18 mouse cellular contexts compared by ENCODE assay signal in genomic region chr9:34760521-34760920, GRCm38 (mm10).
DNase-seq lines count a peak whose midpoint lies in the region; ATAC-seq lines count a peak whose summit lies in the region.
"Had no signal": no experiment of that assay in that cellular context is flagged by ENCODE, and none has a peak within 500 bp of the region (broad histone marks: within the 10 kb centered on the region; RNA-seq: fewer than 3 reads in every experiment).

No protein-coding gene starts in this region.

- no peaks in the 10 kb centered on the region for H3K36me3 ChIP-seq in hindbrain, embryonic 10.5 days
- no peaks in the 10 kb centered on the region for H3K36me3 ChIP-seq in hindbrain, embryonic 16.5 days (ENCODE audit: control insufficient read depth, insufficient read depth, low read length)
- H3K36me3 ChIP-seq in intestine, embryonic 16.5 days (ENCODE audit: control insufficient read depth, insufficient read depth, low read length): no peaks in the 10 kb centered on the region
- H3K36me3 ChIP-seq: embryonic facial prominence, embryonic 10.5 days; liver, embryonic 15.5 days had no signal

- no peaks in the 10 kb centered on the region for H3K9me3 ChIP-seq in hindbrain, embryonic 10.5 days
- no peaks in the 10 kb centered on the region for H3K9me3 ChIP-seq in hindbrain, embryonic 16.5 days (ENCODE audit: control insufficient read depth, low read length)
- no peaks in the 10 kb centered on the region for H3K9me3 ChIP-seq in intestine, embryonic 16.5 days (ENCODE audit: control insufficient read depth, low read length)
- H3K9me3 ChIP-seq: embryonic facial prominence, embryonic 10.5 days; liver, embryonic 15.5 days; megakaryocyte, embryonic 14.5 days had no signal

- WGBS in hindbrain, embryonic 10.5 days: 37% methylated on average over 3 of the region's 3 CpGs
- 32% methylated on average over 3 of the region's 3 CpGs for WGBS in hindbrain, embryonic 16.5 days
- WGBS in intestine, embryonic 16.5 days: 71% methylated on average over 3 of the region's 3 CpGs

- no peak overlapping the region for H3K9ac ChIP-seq in hindbrain, embryonic 16.5 days (ENCODE audit: low read depth, low read length)
- H3K9ac ChIP-seq in intestine, embryonic 16.5 days (ENCODE audit: low read depth, low read length): no peak overlapping the region
- H3K9ac ChIP-seq: liver, embryonic 15.5 days had no signal

- H3K4me2 ChIP-seq in hindbrain, embryonic 16.5 days (ENCODE audit: low read length): no peak overlapping the region
- H3K4me2 ChIP-seq in intestine, embryonic 16.5 days (ENCODE audit: low read depth, low read length): no peak overlapping the region
- H3K4me2 ChIP-seq: heart, embryonic 11.5 days; liver, embryonic 15.5 days had no signal

- peak; percentile 24 for DNase-seq in hindbrain, embryonic 10.5 days (ENCODE audit: low spot score)
- peak; percentile 88 for DNase-seq in brain, adult 2 months (ENCODE audit: low read depth, low spot score)
- peak; percentile 54 for DNase-seq in cerebellum, adult 11-12 months
- peak; percentile 60 to 69 for DNase-seq in cerebellum, postnatal 25 days
- DNase-seq in urinary bladder, postnatal 36 days (ENCODE audit: low spot score in 2 of 2): no peak
- DNase-seq in heart, adult 8-10 months (ENCODE audit: low spot score): no peak
- DNase-seq: adrenal gland, postnatal 10 days; B cell, adult 2 months; gastrocnemius, postnatal 25 days; kidney, adult 2 months; kidney, postnatal 36 days; lung, postnatal 10 days had no signal

- no peaks in the 10 kb centered on the region for H3K27me3 ChIP-seq in hindbrain, embryonic 10.5 days (ENCODE audit: insufficient read depth, poor library complexity, severe bottlenecking)
- H3K27me3 ChIP-seq in hindbrain, embryonic 16.5 days (replicated peaks; ENCODE audit: control insufficient read depth, insufficient read depth, low read length): no peaks in the 10 kb centered on the region
- H3K27me3 ChIP-seq in intestine, embryonic 16.5 days (replicated peaks; ENCODE audit: control insufficient read depth, insufficient read depth, low read length): no peaks in the 10 kb centered on the region
- H3K27me3 ChIP-seq: liver, embryonic 15.5 days had no signal

- H3K4me3 ChIP-seq in hindbrain, embryonic 10.5 days: no peak overlapping the region
- no peak overlapping the region for H3K4me3 ChIP-seq in hindbrain, embryonic 16.5 days (ENCODE audit: low read length)
- no peak overlapping the region for H3K4me3 ChIP-seq in intestine, embryonic 16.5 days (ENCODE audit: low read length)
- H3K4me3 ChIP-seq: embryonic facial prominence, embryonic 10.5 days; liver, embryonic 15.5 days; megakaryocyte, embryonic 14.5 days had no signal

- H3K27ac ChIP-seq in hindbrain, embryonic 10.5 days: peak overlapping the region; percentile 75
- H3K27ac ChIP-seq in hindbrain, embryonic 16.5 days (ENCODE audit: low read depth, low read length): no peak overlapping the region
- H3K27ac ChIP-seq in intestine, embryonic 16.5 days (ENCODE audit: low read length): no peak overlapping the region
- H3K27ac ChIP-seq: embryonic facial prominence, embryonic 10.5 days; liver, embryonic 15.5 days had no signal

- no peak for ATAC-seq in hindbrain, embryonic 16.5 days
- ATAC-seq in intestine, embryonic 16.5 days: no peak

- H3K4me1 ChIP-seq in hindbrain, embryonic 10.5 days (replicated peaks): peaks cover 21% of the 10 kb centered on the region
- H3K4me1 ChIP-seq in hindbrain, embryonic 16.5 days (ENCODE audit: control insufficient read depth, insufficient read depth, low read depth, low read length): no peaks in the 10 kb centered on the region
- no peaks in the 10 kb centered on the region for H3K4me1 ChIP-seq in intestine, embryonic 16.5 days (ENCODE audit: control insufficient read depth, insufficient read depth, low read length)
- H3K4me1 ChIP-seq: liver, embryonic 15.5 days; megakaryocyte, embryonic 14.5 days had no signal

Comparison
In these comparisons a context has a peak if more than half of its experiments do, and no peak if none do; other contexts are left out.
1. DNase-seq: peak in hindbrain, embryonic 10.5 days (single experiment), brain, adult 2 months (single experiment), cerebellum, adult 11-12 months (single experiment) and cerebellum, postnatal 25 days (2 of 2); none in urinary bladder, postnatal 36 days (0 of 2) and heart, adult 8-10 months (single experiment).